Mouse (Mus musculus) frontal cortex, adult 2 months (tissue): ENCODE results near the gene Capn11. TPM values are rescaled to one million over a fixed set of nuclear protein-coding genes. Genes with fewer than 3 reads are reported as not detected.

ENCODE experiments used
- DNase-seq, 2 experiments: peaks; one replicate each; pipeline ENCODE4 v3.0.0; 2022; ENCODE audit warnings: low spot score in 1 of 2; ENCODE audit errors: extremely low spot score in 1 of 2
- polyA plus RNA-seq: library from polyadenylated mRNA; depleted of rRNA; stranded (reverse); fragments of >200 nt; gene quantifications from 2 replicates; pipeline ENCODE4 v1.2.3, GENCODE M21; 2012

Gene Capn11
- polyA plus RNA-seq, 1 experiment = 0.34 TPM

DNA sequence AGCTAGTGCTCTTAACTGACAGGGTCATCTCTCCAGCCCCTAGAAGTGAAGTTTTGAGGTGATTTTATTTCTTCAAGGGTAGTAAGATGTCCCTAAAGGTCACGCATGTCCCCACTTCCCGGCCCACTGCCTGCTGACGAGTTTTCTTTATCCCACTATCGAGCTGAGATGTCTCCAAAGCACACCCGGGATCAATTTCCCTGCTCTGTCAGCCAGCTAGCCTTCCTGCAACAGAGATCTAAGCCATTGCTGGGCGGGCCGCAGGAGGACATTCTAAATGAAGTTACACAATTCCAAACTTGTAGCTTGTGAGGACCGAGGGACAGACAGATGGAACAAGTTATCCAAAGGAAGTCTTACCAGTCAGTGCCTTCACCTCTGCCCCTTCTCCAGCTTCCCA lies 58.9 kb downstream of the Capn11 start:
- no peak for DNase-seq

GRCm38 (mm10) chr17:45599446-45600242 lies 59.5 kb downstream of the Capn11 start, which contains the start of gene Slc29a1:
Gene Slc29a1 (minus strand): TSS chr17:45599606.
- no peak for DNase-seq

GRCm38 (mm10) chr17:45598891-45599290 lies 60.2 kb downstream of the Capn11 start:
- no peak for DNase-seq

DNA sequence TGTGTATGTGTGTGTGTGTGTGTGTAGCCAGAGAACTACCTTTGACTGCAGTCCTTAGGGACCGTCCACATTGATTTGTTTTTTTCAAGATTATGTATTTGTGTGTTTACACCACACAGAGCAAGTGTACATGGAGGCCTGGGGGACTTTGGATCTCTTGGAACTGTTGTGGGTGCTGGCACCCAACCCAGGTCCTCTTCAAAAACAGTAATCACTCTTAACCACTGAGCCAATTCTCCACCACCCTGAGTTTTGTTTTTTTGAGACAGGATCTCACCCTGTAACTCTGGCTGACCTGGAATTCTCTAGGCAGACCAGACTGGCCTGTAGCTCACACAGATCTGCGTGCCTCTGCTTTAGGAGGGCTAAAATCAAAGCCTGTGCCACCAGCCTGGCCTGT lies 60.7 kb downstream of the Capn11 start:
- DNase-seq = no peak

- no peak for DNase-seq
These were observed 61.3 kb downstream of the Capn11 start for GRCm38 (mm10) chr17:45597787-45598186.

GRCm38 (mm10) chr17:45596631-45597396 lies 62.3 kb downstream of the Capn11 start:
- peak in 1 of 2 experiments; percentile 73 for DNase-seq

DNA sequence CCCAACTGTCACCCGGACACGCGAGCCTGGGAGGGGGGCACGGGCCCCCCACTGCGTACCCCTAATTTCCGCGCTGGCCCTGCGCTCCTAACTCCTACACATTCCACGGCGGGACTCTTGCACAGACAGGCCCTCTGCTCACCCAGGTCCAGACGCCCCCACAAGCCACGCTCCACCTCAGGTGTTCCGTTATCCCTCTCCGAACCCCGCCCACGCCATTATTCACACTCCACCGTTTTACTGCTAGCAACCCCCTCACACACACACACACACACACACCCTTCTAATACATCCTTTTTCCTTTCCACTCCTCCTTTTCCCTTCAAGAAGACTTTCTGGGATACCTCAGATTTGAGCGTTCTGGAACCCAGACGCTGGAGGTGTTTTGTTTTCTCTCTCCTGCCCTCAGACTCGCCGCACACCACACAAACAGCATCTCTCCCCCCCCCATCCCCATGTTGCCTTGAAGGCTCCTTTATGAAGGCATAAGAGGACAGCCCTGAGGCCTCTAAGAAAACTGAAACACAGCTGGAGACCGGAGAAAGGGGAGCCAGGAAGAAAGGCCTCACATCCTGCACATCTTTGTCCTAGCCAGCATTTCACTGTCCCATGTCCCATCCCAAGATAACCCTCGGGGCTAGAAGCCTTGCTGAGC lies 63.3 kb downstream of the Capn11 start:
- DNase-seq = peak in 1 of 2 experiments; percentile 59

GRCm38 (mm10) chr17:45594881-45595735 lies 64.0 kb downstream of the Capn11 start:
- DNase-seq = no peak

GRCm38 (mm10) chr17:45594195-45594594 lies 64.9 kb downstream of the Capn11 start:
- DNase-seq = no peak

DNA sequence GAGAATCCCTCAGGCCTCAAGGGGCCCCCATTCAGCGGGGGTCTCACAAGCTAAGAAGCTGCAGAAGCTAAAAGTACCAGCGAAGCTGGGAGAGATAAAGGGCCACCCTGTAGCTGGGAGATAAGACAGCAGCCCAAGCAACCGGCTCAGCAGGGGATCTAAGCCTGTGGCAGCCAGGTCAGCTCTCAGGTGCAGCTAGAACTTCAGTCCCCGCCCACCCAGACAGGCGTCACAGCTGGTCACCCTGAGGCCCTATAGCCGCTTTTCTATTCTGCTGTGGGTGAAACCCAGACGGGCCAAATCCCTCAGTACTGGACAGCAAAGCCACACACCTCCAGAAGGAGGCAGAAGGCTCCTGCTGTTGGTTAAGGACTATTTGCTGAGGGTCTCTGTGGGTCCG lies 65.6 kb downstream of the Capn11 start:
- no peak for DNase-seq

- DNase-seq = no peak
These were observed 66.3 kb downstream of the Capn11 start for GRCm38 (mm10) chr17:45592606-45593431.

DNA sequence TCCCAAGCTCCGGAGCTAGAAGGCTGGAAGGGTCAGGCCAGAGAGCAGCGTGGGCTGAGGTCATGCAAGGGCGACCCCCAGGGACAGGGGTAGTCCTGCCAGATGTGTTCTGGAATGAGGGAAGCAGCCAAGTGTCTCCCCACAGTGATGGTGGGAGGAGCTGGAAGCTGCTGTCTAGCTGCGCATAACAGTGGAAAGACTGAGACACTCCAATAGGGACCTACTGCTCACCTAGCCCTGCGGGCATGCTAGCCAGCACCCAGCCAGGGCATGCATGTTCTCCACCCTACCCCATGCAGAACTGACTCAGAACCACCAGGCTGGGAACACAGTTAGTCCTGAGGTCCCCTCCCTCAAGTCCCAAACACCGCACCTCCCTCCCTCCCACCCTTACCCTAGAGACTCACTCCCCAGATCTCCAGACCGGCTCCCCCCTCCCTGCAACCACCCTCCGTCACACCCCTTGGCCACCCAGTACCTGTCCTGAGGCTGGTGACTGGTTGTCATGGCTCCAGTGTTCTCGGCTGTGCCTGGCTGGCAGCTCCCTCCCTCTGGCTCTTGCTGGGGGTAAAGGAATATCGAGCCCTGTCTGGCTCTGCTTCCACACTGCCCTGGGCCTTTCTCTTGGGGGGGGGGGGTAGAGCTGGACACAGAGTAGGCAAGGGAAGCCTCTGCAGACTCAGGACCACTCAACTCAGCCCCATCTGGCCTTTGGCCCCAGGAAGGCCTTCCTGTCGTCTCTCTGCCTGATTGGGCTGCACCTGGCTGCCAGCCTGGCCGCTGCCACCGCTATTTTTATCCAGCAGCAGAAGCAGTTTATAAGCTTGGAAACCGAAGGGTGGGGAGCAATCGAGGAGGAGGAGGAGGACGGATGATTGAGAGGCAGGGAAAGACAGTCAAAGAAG lies 67.2 kb downstream of the Capn11 start:
- DNase-seq = no peak

DNA sequence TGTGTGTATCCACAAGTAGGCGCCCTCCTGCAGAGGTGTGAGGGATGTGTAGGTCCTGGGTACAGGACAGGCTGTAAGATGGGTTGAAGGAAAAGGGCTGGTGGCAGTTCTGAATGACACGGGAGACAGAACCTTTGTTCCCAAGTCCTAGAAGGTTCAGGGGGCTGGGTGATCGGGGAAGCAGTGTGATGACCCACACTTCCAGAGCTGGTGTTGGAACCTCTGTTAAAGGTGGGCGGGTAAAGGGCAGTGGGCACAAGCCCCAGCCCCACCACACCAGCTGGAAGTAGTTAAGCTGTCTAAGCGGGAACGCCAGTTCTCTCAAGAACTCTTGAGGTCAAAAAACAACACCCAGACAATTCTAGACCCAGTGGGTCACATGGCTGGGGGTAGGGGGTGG lies 68.7 kb downstream of the Capn11 start:
- no peak for DNase-seq

DNA sequence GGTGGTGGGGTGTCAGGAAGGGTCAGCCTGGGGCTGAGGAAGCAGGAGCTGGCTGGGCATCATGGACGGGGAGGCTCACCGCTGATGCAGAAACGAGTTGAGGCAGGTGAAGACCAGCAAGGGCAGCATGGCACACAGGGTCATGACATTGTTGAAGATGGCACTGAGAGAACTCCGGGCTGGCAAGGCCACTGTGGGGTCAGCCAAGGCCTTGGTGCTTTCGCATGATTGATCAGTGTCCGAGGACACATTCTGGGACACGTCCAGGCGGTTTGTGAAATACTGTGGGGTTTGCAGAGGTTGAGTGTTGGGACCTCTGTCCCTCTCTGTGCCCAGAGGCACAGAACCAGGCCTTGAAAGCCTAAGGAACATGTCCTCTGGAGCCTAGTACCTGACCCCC lies 69.3 kb downstream of the Capn11 start:
- no peak for DNase-seq

GRCm38 (mm10) chr17:45589236-45589635 lies 69.9 kb downstream of the Capn11 start:
- DNase-seq = no peak

DNA sequence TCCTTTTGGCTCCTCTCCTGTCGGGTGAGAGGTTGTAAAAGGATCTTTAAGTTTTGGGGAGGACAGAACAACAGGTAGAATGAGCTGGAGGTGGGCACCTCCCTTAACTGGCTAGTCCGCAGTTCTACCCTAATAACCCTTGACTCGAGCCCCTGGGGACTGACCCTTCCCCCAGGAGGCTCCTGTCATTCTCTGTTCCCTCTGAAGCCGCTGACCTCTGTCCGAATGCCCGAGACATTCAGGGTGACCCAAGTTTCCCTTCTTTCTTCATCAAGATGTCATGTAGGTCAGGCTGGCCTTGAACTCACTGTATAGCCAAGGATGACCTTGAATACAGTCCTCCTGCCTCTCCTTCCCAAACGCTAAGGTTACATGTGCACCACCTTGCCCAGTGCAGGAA lies 70.8 kb downstream of the Capn11 start:
- DNase-seq = no peak

DNA sequence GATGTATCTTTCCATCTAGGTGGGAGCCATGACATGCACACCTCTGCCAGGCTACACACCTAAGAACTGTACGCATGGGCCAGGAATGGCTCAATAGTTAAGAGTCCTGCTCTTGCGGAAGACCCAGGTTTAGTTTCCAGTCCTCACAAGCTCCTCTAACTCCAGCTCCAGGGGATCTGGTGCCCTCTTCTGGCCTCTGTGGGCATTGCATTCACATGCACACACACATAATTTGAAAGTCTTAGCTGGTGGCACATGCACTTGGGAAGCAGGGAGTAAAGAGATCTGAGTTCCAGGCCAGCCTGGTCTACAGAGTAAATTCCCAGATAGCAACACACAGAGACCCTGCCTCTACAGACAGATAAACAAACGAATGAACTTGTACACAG lies 72.7 kb downstream of the Capn11 start:
- no peak for DNase-seq

DNA sequence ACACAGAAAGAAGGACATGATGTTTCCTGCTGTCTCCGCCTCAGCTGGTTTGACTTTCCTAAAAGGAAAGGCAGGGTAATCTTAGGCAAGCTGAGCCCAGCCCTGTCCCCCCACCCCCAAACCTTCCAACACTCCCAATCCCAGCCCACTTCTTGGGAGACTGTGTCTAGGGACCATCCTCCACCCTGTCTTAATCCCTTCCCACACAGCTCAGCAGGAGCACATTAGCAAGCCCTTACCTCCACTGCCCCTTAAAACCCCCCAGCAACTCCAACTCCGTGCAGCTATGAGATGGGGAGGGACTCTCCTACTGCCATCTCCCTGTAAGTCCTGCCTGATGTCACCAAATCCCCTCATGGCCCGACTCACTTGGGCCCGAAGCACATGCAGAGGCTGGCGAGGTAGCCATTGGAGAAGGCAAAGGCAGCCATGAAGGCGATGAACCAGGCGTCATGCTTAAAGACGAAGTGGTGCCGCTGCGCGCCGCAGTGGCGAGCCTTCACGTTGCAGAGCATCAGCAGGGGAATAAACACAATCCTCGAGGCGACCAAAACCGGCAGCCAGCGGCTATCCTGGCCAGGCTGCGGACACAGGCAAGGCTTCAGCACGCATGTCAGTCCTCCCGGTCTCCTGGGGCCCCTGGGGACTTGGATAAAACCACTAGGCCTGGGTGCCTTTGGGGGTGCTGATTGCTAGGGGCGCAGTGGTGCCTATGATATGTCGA lies 73.2 kb downstream of the Capn11 start:
- no peak for DNase-seq
